ENCODE assay signal across 19 mouse cellular contexts in genomic region chr3:76322431-76322830, GRCm38 (mm10).
DNase-seq lines count a peak whose midpoint lies in the region; TF ChIP-seq lines count a peak whose summit lies in the region.
"Had no signal": no experiment of that assay in that cellular context is flagged by ENCODE, and none has a peak within 500 bp of the region (broad histone marks: within the 10 kb centered on the region; RNA-seq: fewer than 3 reads in every experiment).

No protein-coding gene starts in this region.

- no peak overlapping the region for H3K27ac ChIP-seq in cerebellum, adult 2 months (ENCODE audit: insufficient read depth, low read length)
- H3K27ac ChIP-seq: embryonic facial prominence, embryonic 13.5 days; embryonic facial prominence, embryonic 15.5 days; forebrain, embryonic 10.5 days; forebrain, embryonic 12.5 days; gastrocnemius, adult 2 months had no signal

- no peaks in the 10 kb centered on the region for H3K27me3 ChIP-seq in cerebellum, adult 2 months (ENCODE audit: control insufficient read depth, insufficient read depth, low read length)
- H3K27me3 ChIP-seq: embryonic facial prominence, embryonic 13.5 days; embryonic facial prominence, embryonic 15.5 days; forebrain, embryonic 12.5 days had no signal

- TF ChIP-seq CTCF in cerebellum, adult 2 months (IDR thresholded peaks at IDR 0.05; ENCODE audit: borderline replicate concordance, insufficient read depth, low read depth, low read length) = no peak

- no peak overlapping the region for H3K4me3 ChIP-seq in cerebellum, adult 2 months (replicated peaks; ENCODE audit: insufficient read depth, low read depth, low read length)
- H3K4me3 ChIP-seq: embryonic facial prominence, embryonic 13.5 days; embryonic facial prominence, embryonic 15.5 days; erythroblast, embryonic 14.5 days; forebrain, embryonic 10.5 days; forebrain, embryonic 12.5 days; gastrocnemius, adult 2 months had no signal

- TF ChIP-seq POLR2A in cerebellum, adult 2 months (IDR thresholded peaks at IDR 0.05; ENCODE audit: borderline replicate concordance, insufficient read depth, low read length) = no peak

- WGBS in cerebellum, adult 2 months = 31% methylated on average over 1 of the region's 1 CpGs

- DNase-seq in cerebellum, adult 11-12 months = peak; percentile 13
- DNase-seq in cerebellum, postnatal 4 days (ENCODE audit: low spot score in 2 of 2) = no peak
- DNase-seq in cerebellum, adult 2 months = peak; percentile 31 to 66
- no peak for DNase-seq in cerebellum, adult 8-10 months
- peak; percentile 54 for DNase-seq in cerebellum, adult 9-10 months
- peak; percentile 21 to 29 for DNase-seq in cerebellum, postnatal 36 days
- DNase-seq in adrenal gland, postnatal 36 days = no peak
- no peak for DNase-seq in adrenal gland, postnatal 4 days (ENCODE audit: low spot score in 2 of 2)
- DNase-seq: adrenal gland, adult 2 months; adrenal gland, postnatal 10 days; adrenal gland, postnatal 25 days; embryo, embryonic 11 days; gastrocnemius, adult 2 months; gastrocnemius, postnatal 10 days had no signal

- H3K4me1 ChIP-seq in cerebellum, adult 2 months (ENCODE audit: control insufficient read depth, insufficient read depth, low read length) = no peaks in the 10 kb centered on the region
- H3K4me1 ChIP-seq: embryonic facial prominence, embryonic 13.5 days; embryonic facial prominence, embryonic 15.5 days; forebrain, embryonic 10.5 days; forebrain, embryonic 12.5 days had no signal

Comparison
In these comparisons a context has a peak if more than half of its experiments do, and no peak if none do; other contexts are left out.
1. DNase-seq: peak in cerebellum, adult 11-12 months (single experiment), cerebellum, adult 2 months (2 of 2), cerebellum, adult 9-10 months (single experiment) and cerebellum, postnatal 36 days (2 of 2); none in cerebellum, postnatal 4 days (0 of 2), cerebellum, adult 8-10 months (single experiment), adrenal gland, postnatal 36 days (0 of 2) and adrenal gland, postnatal 4 days (0 of 2).